Mouse (Mus musculus): ENCODE data around the gene Oat.

Gene Oat

DNA sequence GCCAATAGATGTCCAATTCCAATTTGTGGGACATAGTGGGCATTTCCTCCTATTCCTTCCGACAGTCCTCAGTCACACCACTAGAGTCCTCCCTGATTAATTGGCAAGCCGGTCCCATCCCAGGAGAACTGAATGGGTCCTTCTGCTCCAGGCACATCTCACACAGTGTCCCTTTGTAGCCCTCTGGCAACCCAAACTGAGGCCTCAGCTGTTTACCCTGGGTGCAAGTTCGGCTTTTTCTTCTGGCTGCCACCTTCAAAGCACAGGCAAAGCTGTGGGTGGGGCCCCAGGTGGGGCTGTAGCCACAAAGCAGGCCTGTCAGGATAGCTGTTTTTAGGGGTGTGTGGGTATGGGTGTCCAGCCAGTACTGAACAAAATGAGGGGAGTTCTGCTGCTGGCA lies 29.1 kb downstream of the Oat start:
- DNase-seq (ENCODE audit: extremely low spot score, low spot score) = no peak

DNA sequence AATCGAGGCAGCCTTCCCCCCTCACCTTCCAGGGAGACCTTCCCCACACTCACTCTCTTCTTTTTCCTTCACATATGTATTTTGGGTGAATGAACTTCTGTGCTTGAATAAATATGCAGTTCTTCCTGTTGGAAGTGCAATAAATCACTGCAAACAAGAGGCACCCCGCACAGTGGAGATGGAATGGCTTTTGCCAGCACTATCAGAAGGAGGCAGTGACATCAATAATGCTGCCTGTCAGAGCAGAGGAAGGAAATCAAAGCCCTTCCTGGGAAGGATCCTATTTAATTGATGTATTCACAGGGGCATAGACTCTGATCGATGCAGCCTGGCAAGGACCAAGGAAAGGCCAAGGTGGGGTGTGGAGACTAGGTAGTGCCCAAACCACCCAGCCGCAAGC lies 33.8 kb downstream of the Oat start:
- no peak for DNase-seq (ENCODE audit: extremely low spot score, low spot score)

DNA sequence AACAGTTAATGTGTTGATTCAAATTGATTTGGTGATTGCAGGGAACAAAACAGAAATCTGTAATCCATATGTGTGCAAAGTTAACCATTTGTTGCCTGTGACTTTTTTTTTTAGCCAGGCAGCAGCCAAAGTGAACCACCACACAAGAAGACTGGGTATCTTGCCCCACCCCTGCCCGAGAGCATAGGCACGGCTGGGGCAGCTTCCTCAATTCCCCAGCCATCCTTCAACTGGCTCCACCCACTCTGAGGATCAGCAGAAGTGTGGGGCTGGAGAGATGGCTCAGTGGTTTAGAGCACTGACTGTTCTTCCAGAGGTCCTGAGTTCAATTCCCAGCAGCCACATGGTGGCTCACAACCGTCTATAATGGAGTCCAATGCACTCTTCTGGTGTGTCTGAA lies 34.6 kb downstream of the Oat start:
- no peak for DNase-seq (ENCODE audit: extremely low spot score, low spot score)

DNA sequence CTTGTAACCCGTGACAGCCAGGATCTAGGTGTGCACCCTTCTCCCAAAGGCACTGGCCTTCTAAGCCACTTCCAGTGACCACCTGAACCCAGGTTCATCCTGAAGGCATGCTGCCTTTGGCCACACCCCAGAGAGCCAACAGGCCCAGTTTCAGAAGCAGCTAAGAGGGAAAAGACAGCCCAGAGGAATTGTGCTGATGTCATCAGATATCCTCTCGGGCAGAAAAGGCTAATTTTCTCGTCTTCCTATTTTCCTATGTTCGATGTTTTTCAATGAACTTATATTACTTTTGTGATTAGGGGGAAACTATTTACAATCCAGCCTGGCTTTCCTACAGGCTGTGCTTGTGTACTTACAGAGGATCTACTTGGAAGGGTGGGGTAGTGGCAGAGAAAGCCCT lies 35.6 kb downstream of the Oat start:
- DNase-seq (ENCODE audit: extremely low spot score, low spot score) = no peak

DNA sequence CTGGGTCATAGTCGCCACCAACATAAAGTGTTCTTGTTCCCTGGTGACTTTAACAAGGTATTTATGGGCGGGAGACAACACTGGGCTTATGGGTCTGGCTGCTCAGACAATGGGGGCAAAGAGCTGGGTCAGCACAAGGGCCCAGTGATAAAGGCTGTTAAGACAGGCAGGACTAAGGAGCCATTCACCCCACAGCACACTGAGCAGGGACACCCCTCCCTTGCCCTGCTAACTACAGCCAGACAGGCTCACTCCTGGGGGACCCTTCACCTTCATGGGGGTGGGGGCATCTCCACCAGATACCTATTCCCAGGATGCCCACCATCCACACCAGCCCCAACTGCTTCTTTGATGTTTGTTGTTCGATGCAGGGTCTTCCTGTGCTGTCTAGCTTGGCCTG lies 47.0 kb downstream of the Oat start:
- DNase-seq (ENCODE audit: extremely low spot score, low spot score) = no peak

DNA sequence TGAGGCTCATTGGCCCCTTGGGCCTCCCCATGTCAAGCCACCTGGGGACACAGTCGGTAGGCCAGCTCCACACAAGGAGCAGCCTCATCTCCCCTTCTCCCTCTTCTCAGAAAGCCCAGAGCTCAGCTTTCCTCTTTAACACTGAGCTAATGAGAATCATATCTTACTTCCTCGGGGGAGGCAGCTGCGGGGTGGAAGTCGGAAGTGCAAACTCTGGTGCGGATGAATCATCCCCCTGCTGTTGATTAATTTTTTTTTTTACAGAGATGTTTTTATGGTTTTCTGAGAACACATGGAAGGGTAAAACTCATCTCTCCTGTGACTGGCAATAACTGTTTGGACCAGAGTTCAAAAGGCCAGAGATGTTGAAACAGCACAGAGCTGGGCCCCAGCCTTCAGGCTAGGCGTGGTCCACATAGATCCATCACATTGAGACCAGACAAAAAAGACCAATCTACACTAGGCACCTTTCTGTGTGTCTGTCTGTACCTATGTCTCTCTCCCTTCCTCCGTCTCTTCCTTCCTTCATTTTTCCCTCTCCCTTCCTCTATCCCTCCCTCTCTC lies 62.7 kb downstream of the Oat start:
- DNase-seq (ENCODE audit: extremely low spot score, low spot score) = no peak

DNA sequence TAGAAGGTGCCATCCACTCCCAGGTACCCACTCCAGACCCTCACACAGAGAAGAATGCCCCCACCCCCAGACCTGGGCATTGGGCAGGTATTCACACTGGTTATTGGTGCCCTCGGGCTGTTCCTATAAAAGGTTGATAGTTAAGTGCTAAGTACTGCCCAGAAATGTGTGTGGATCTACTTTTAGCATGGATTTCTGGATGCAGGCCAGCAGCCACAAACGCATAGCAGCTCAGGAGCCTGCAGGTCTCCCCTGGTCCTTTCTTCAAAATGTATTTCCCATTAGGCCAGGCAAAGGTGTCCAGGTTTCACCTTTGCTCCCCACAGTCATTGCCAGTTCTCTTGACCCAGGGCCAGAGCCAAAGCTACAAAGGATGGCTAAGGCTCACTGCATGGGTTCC lies 67.1 kb downstream of the Oat start:
- DNase-seq (ENCODE audit: extremely low spot score, low spot score) = no peak
